Mouse (Mus musculus): ENCODE results near the gene Nek1. TPM values are rescaled to one million over a fixed set of nuclear protein-coding genes. Genes with fewer than 3 reads are reported as not detected.

Gene Nek1
- polyA plus RNA-seq, 2 experiments, result 10.8 to 23.0 TPM

- Histone ChIP-seq H3K36me3 (ENCODE audit: control insufficient read depth, insufficient read depth, low read length) (no peaks in the 10 kb centered on the region), H3K4me2 (replicated peaks; ENCODE audit: low read depth, low read length, severe bottlenecking) (no peak overlapping the region), H3K27ac (replicated peaks; ENCODE audit: low read depth, low read length) (no peak overlapping the region), H3K9ac (ENCODE audit: low read depth, low read length, severe bottlenecking) (no peak overlapping the region), H3K4me3 (replicated peaks; ENCODE audit: low read length) (no peak overlapping the region), H3K27me3 (ENCODE audit: control insufficient read depth, insufficient read depth, low read length) (no peaks in the 10 kb centered on the region), H3K9me3 (ENCODE audit: control insufficient read depth, low read length) (no peaks in the 10 kb centered on the region), H3K4me1 (ENCODE audit: control insufficient read depth, insufficient read depth, low read length) (no peaks in the 10 kb centered on the region)
- 62% methylated on average over 11 of the region's 11 CpGs for WGBS
- no peak for TF ChIP-seq POLR2A (IDR thresholded peaks at IDR 0.05; ENCODE audit: borderline replicate concordance, extremely low read depth, insufficient read depth, insufficient read length)
- ATAC-seq (ENCODE audit: low FRiP score, low read depth), result no peak
- DNase-seq (ENCODE audit: low spot score), result no peak
Observed at GRCm38 (mm10) chr8:61178594-61179140, 185.7 kb downstream of the Nek1 start.

Other genes starting within 250 kb of the Nek1 start
- gene Hpf1, start 102.8 kb upstream of the Nek1 start, polyA plus RNA-seq (2012; rRNA removed), result 46.6 and 54.9 TPM in 2 replicates
- gene Hpf1, start 102.8 kb upstream of the Nek1 start, polyA plus RNA-seq (2014; fragmentation: Nextera tagmentation; extraction: Ambion mirVana), result 94.5 TPM in 2 replicates
- gene Clcn3, start 9.9 kb upstream of the Nek1 start, polyA plus RNA-seq (2012; rRNA removed), result 10.8 and 10.9 TPM in 2 replicates
- 15.2 and 15.3 TPM in 2 replicates for gene Clcn3, start 9.9 kb upstream of the Nek1 start, polyA plus RNA-seq (2014; fragmentation: Nextera tagmentation; extraction: Ambion mirVana)
- 8.8 and 9.9 TPM in 2 replicates for gene Sh3rf1, start 230.7 kb downstream of the Nek1 start, polyA plus RNA-seq (2012; rRNA removed)
- gene Sh3rf1, start 230.7 kb downstream of the Nek1 start, polyA plus RNA-seq (2014; fragmentation: Nextera tagmentation; extraction: Ambion mirVana), result 12.8 and 15.2 TPM in 2 replicates